Mouse (Mus musculus): ENCODE data around the gene Maats1. TPM values are rescaled to one million over a fixed set of nuclear protein-coding genes. Genes with fewer than 3 reads are reported as not detected.
"Not testable (repeated sequence)": the region's sequence is repeated elsewhere in the genome, so short reads cannot be mapped to it uniquely, and the experiment has no call there.

Gene Maats1
- total RNA-seq, 2 experiments from 2014 or later, result 1.4 TPM

- intact Hi-C loops (cut with DNase I), result no loop called here
Observed at GRCm38 (mm10) chr16:38352851-38353250, 10.9 kb upstream of the Maats1 start.

GRCm38 (mm10) chr16:38352031-38352430 is 10.1 kb upstream of the Maats1 start:
- DNase-seq (ENCODE audit: low spot score in 2 of 2), result no peak
- intact Hi-C loops (cut with DNase I), result no loop called here

More at GRCm38 (mm10) chr16:38352851-38353250, 10.9 kb upstream of the Maats1 start:
- DNase-seq (ENCODE audit: low spot score in 2 of 2), result no peak

DNA sequence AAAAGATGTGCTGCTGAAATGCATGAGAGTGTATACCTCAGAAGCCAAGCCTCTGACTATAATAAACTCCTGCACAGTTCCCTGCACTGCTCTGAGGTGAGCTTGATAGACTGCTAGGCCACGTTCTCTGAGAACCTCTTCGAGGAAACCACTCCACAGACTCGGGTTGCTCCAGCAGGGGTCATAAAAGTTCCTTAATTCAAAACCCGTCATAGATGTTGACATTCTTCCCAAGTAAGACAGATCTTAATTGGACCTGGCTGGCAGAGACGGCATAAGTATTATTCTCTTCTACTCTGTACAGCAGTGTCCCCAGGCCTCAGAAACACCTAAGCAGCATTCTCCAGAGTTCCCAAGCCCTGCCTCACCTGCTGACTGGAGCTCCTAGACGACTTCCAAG is 9.0 kb upstream of the Maats1 start:
- intact Hi-C loops (cut with DNase I), result no loop called here
- no peak for DNase-seq (ENCODE audit: low spot score in 2 of 2)

DNA sequence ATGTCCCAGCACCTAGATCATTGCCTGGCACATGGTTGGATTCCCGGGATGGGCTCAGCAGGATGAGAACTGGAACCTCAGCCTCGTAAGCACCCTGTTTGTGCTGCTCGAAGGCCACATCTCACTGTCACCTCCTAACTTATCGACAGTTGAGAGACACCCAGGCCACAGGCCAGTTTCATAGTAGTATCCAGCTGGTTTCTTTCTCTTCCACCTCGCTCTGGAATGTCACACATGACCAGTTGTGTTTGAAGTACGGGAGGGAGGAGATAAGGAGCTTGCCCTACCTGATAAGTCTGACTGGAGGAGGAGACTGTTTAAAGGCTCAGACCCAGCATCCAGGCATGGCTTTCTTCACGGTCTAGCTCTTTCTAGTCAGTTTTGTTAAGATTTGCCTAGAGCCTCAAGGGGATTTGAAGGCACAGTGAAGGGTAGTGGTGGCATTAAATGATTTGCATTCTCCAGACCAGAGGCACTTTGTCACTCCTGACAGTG is 8.5 kb upstream of the Maats1 start:
- intact Hi-C loops (cut with DNase I), result no loop called here
- DNase-seq (ENCODE audit: low spot score in 2 of 2), result no peak

DNA sequence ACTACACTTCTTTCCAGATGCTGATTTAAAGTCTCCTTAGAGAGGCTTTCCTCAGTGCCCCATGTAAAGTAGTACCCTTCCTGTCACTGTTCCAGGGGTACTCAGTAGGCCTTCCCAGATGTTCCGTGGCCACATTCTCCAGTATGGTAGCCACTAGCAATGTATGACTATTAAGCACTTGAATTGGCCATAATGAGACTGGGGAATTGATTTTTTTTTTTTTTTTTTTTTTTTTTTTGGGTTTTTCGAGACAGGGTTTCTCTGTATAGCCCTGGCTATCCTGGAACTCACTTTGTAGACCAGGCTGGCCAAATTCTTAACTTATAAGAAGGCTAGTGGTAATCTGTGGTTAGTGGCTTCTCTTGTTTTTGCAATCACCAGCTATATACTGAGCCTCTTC is 7.9 kb upstream of the Maats1 start:
- intact Hi-C loops (cut with DNase I), result loop anchor here (5.0 kb wide), 2 partner anchors 132 to 157 kb away; no protein-coding TSS in a partner anchor
- no peak for DNase-seq (ENCODE audit: low spot score in 2 of 2)

- intact Hi-C loops (cut with DNase I), result loop anchor here (5.0 kb wide), 2 partner anchors 134 to 159 kb away; no protein-coding TSS in a partner anchor
- no peak for DNase-seq (ENCODE audit: low spot score in 2 of 2)
Observed at GRCm38 (mm10) chr16:38348217-38348761, 6.3 kb upstream of the Maats1 start.

GRCm38 (mm10) chr16:38347588-38347987 is 5.6 kb upstream of the Maats1 start:
- intact Hi-C loops (cut with DNase I), result loop anchor here (2.0 to 5.0 kb wide), 3 partner anchors 105 to 160 kb away; partner anchors contain the start of gene Adprh
- no peak for DNase-seq (ENCODE audit: low spot score in 2 of 2)

GRCm38 (mm10) chr16:38346529-38347325 is 4.8 kb upstream of the Maats1 start, which contains the start of the genes Cox17 and Gm21987:
TSS of gene Cox17 (plus strand) at chr16:38346991.
TSS of gene Gm21987 (plus strand) at chr16:38347040.
- intact Hi-C loops (cut with DNase I), result loop anchor here (2.0 to 5.0 kb wide), 3 partner anchors 106 to 161 kb away; partner anchors contain the start of gene Adprh
- DNase-seq (ENCODE audit: low spot score in 2 of 2), result peak; percentile 95 to 97

GRCm38 (mm10) chr16:38344941-38345725 is 3.2 kb upstream of the Maats1 start:
- peak in 1 of 2 experiments; percentile 14 for DNase-seq (ENCODE audit: low spot score in 2 of 2)
- intact Hi-C loops (cut with DNase I), result loop anchor here (5.0 kb wide), 2 partner anchors 137 to 162 kb away; no protein-coding TSS in a partner anchor

DNA sequence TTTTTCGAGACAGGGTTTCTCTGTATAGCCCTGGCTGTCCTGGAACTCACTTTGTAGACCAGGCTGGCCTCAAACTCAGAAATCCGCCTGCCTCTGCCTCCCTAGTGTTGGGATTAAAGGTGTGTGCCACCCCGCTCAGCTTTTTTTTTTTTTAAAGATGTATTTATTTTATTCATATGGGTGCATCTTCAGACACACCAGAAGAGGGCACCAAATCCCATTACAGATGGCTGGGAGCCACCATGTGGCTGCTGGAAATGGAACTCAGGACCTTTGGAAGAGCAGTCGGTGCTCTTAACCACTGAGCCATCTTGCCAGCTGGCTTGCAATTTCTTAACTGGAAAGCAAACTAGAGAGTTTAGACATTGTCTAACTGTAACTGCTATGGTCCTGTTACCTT is 3.9 kb downstream of the Maats1 start:
- DNase-seq (ENCODE audit: low spot score in 2 of 2); intact Hi-C loops (cut with DNase I): not testable (repeated sequence)

DNA sequence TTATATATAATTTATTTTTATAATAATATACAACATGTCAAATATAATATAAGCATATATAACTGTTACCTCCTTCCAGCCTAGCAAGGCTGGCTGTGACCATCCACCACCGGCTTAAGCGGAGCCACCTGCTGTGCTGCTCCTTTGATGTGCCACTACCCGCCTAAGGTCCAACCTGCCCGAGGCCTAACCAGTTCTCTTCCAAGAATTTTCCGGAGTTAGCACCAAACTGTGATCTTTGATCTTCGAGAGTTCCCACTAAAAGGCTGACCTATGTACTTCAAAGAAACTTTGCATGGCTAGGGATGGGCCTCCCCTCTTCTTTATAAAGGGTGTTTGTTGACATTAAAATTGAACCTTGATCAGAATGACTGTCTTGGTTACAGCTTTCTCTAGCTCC is 7.5 kb downstream of the Maats1 start:
- intact Hi-C loops (cut with DNase I), result no loop called here

DNA sequence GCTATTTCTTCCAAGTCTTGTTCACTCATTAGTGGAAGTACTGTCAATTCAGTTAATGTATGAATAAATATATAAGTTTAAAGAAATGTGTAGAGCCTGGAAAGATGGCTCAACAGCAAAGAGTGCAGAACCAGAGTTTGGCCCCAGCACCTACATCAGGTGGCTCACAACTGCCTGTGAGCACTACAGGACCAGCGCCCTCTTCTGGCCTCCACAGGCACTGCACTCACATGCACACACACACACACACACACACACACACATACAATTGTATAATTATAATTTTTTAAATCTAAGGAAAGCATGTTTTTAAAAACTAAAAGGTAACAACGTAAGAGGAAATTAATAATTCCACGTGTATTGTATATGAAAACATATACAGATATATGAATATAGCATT is 12.6 kb downstream of the Maats1 start:
- intact Hi-C loops (cut with DNase I), result no loop called here

More for the DNA sequence above, 7.5 kb downstream of the Maats1 start:
- DNase-seq (ENCODE audit: low spot score in 2 of 2), result no peak

GRCm38 (mm10) chr16:38326778-38327397 is 15.1 kb downstream of the Maats1 start:
- DNase-seq (ENCODE audit: low spot score in 2 of 2), result no peak
- intact Hi-C loops (cut with DNase I), result no loop called here

More for the DNA sequence above, 12.6 kb downstream of the Maats1 start:
- no peak for DNase-seq (ENCODE audit: low spot score in 2 of 2)

GRCm38 (mm10) chr16:38324311-38324710 is 17.6 kb downstream of the Maats1 start:
- intact Hi-C loops (cut with DNase I), result no loop called here
- DNase-seq (ENCODE audit: low spot score in 2 of 2), result no peak

- intact Hi-C loops (cut with DNase I), result no loop called here
- DNase-seq (ENCODE audit: low spot score in 2 of 2), result peak; percentile 59 to 69
Observed at GRCm38 (mm10) chr16:38321452-38321935, 20.4 kb downstream of the Maats1 start.

GRCm38 (mm10) chr16:38319087-38319486 is 22.9 kb downstream of the Maats1 start:
- DNase-seq (ENCODE audit: low spot score in 2 of 2), result no peak
- intact Hi-C loops (cut with DNase I), result no loop called here

- intact Hi-C loops (cut with DNase I), result no loop called here
- DNase-seq (ENCODE audit: low spot score in 2 of 2), result no peak
Observed at GRCm38 (mm10) chr16:38318492-38318891, 23.5 kb downstream of the Maats1 start.

DNA sequence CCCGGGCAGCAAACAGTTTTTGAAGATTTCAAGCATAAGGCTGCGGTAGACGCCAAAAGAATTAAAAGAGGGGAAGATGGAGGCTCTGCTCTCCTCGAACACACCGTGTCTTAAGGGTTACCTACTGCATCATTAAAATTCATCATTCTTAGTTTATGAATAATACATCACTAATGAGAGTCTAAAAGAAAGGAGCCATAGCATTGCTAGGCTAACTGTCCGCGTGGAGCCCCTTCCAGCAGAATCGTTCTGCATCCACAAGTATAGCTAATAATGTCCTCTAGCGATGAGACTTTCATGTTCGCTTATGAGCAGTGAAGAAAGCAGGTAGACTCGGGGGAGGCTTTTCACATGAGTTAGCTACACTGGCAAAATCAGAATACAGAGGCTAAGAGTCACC is 33.7 kb downstream of the Maats1 start:
- intact Hi-C loops (cut with DNase I), result no loop called here
- DNase-seq (ENCODE audit: low spot score in 2 of 2), result no peak

- intact Hi-C loops (cut with DNase I), result no loop called here
Observed at GRCm38 (mm10) chr16:38307651-38308050, 34.3 kb downstream of the Maats1 start.

More at GRCm38 (mm10) chr16:38307651-38308050, 34.3 kb downstream of the Maats1 start:
- DNase-seq (ENCODE audit: low spot score in 2 of 2), result no peak
